Mouse (Mus musculus) bone marrow macrophage, adult 2 months (primary cell): Measurements from ENCODE around the gene Cdc42ep4.

Experiments used
- CTCF ChIP-seq: IDR thresholded peaks from 2 replicates; pipeline ENCODE4 v1.5.1; 2012; ENCODE audit warnings: low read depth, mild to moderate bottlenecking, low read length, moderate library complexity
- POLR2A ChIP-seq: IDR thresholded peaks from 2 replicates; pipeline ENCODE4 v1.6.1; 2012; ENCODE audit warnings: mild to moderate bottlenecking, low read depth, low read length, borderline replicate concordance

DNA sequence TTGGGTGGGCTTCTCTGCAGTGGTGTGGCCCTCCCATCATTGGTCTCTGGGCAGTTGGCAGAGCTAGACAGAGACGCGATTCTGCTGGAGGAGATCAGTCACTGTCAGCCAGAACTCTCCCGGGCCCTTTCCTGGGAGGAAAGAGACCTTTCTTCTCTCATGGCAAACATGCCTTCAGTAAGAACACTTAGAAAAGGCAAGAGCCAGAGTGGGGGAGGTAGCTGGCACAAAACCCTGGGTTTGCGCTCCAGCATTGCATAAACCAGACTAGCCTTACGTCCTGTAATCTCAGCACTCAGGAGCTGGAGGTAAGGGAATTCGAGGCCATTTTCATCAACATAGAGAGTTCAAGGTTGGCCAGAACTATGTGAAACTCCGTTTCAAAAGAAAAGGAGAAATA lies 8.8 kb upstream of the Cdc42ep4 start:
- TF ChIP-seq POLR2A (no peak), CTCF (no peak)
